Mouse (Mus musculus) liver, embryonic 14.5 days (tissue): ENCODE measurements around the gene Derl3. TPM values are rescaled to one million over a fixed set of nuclear protein-coding genes. Genes with fewer than 3 reads are reported as not detected.
"Not testable (repeated sequence)": the region's sequence is repeated elsewhere in the genome, so short reads cannot be mapped to it uniquely, and the experiment has no call there.

Experiments used
- ATAC-seq: fragments of 200-750 bp; cut with Nextera tagmentation; 2 replicates; pipeline ENCODE4 v1.8.0; 2017; ENCODE audit warnings: moderate number of reproducible peaks, mild to moderate bottlenecking, moderate library complexity; ENCODE audit not compliant: insufficient read depth
- DNase-seq, 3 experiments: peaks; one replicate each; pipeline ENCODE4 v3.0.0-alpha.2; 2012 to 2013; ENCODE audit warnings: low read depth in 3 of 3, low spot score in 3 of 3
- H3K27ac ChIP-seq: fragments of 300-500 bp; sonication (generic); 2 replicates; pipeline ENCODE4 v1.5.1; 2014; ENCODE audit warnings: moderate library complexity, mild to moderate bottlenecking, control low read depth, inconsistent platforms
- H3K27me3 ChIP-seq: fragments of 300-500 bp; sonication (generic); 2 replicates; pipeline ENCODE4 v1.6.1; 2014; ENCODE audit warnings: mild to moderate bottlenecking, low read length, moderate library complexity; ENCODE audit not compliant: control insufficient read depth, insufficient read depth
- H3K36me3 ChIP-seq: fragments of 300-500 bp; sonication (generic); replicated peaks from 2 replicates; pipeline ENCODE4 v1.6.1; 2014; ENCODE audit warnings: low read depth; ENCODE audit not compliant: control insufficient read depth, insufficient read depth
- H3K4me1 ChIP-seq, 2 experiments: fragments of 200-500 bp in 1 of 2; fragments of 300-500 bp in 1 of 2; sonication (generic) in 1 of 2; replicated peaks; 2 replicates each; pipeline ENCODE4 v1.6.1; 2012 to 2014; ENCODE audit warnings: antibody characterized with exemption in 1 of 2, inconsistent platforms in 1 of 2, low read length in 1 of 2; ENCODE audit not compliant: control insufficient read depth in 2 of 2, insufficient read depth in 2 of 2
- H3K4me2 ChIP-seq: fragments of 300-500 bp; sonication (generic); 2 replicates; pipeline ENCODE4 v1.6.1; 2014; ENCODE audit warnings: low read depth, mild to moderate bottlenecking, control low read depth, moderate library complexity
- H3K4me3 ChIP-seq, 2 experiments: fragments of 200-500 bp in 1 of 2; fragments of 300-500 bp in 1 of 2; sonication (generic) in 1 of 2; 2 replicates each; pipeline ENCODE4 v1.5.1; 2012 to 2014; ENCODE audit warnings: low read depth in 2 of 2, low read length in 2 of 2, mild to moderate bottlenecking in 2 of 2, control low read depth in 1 of 2, inconsistent platforms in 1 of 2, moderate library complexity in 1 of 2; ENCODE audit not compliant: insufficient read depth in 1 of 2
- H3K9ac ChIP-seq: fragments of 300-500 bp; sonication (generic); replicated peaks from 2 replicates; pipeline ENCODE4 v1.6.1; 2014; ENCODE audit warnings: mild to moderate bottlenecking, control low read depth, moderate library complexity
- H3K9me3 ChIP-seq: fragments of 300-500 bp; sonication (generic); 2 replicates; pipeline ENCODE4 v1.6.1; 2016; ENCODE audit warnings: low read length, mixed read lengths; ENCODE audit not compliant: control insufficient read depth
- CTCF ChIP-seq: IDR thresholded peaks from 2 replicates; pipeline ENCODE4 v1.5.1; 2016; ENCODE audit warnings: antibody characterized with exemption, low read depth, control low read depth
- EP300 ChIP-seq: IDR thresholded peaks from 2 replicates; pipeline ENCODE4 v1.6.1; 2016; ENCODE audit warnings: antibody characterized with exemption, low read depth
- WGBS: fragments of 180-500 bp; shearing (Covaris S2); extraction: QIAGEN DNeasy Blood & Tissue Kit; methylation state at CpG from one replicate; pipeline ENCODE4 v1.1.7; 2014; ENCODE audit not compliant: insufficient replicate concordance; 5-methylcytosine and 5-hydroxymethylcytosine counted together
- polyA plus RNA-seq, 2 experiments: library from polyadenylated mRNA; depleted of rRNA in 1 of 2; stranded (reverse) in 1 of 2; unstranded in 1 of 2; fragments of >200 nt; fragmentation: Nextera tagmentation in 1 of 2; extraction: Ambion mirVana in 1 of 2; gene quantifications; 2 replicates each; pipeline versions ENCODE4 v1.2.1 to v1.2.3; 2012 to 2014

Derl3 gene
- polyA plus RNA-seq, 2 experiments, result 0.18 to 0.47 TPM

- 1% methylated on average over 26 of the region's 27 CpGs for WGBS
Measured at GRCm38 (mm10) chr10:75859107-75859746, 34.0 kb upstream of the Derl3 start.

GRCm38 (mm10) chr10:75859786-75860470 lies 33.3 kb upstream of the Derl3 start, which contains the start of gene Mif:
Gene Mif, minus strand, starts transcription at chr10:75860240.
- ATAC-seq (peak; percentile 95), DNase-seq (peak; percentile 74 to 80 (median 75))
- under 1% methylated on average over 43 of the region's 46 CpGs for WGBS
- peak within 1 kb of the TSS; percentile 87 for H3K9ac ChIP-seq
- peak within 1 kb of the TSS; percentile 88 for H3K4me2 ChIP-seq
- not testable (repeated sequence) for H3K27me3 ChIP-seq, H3K36me3 ChIP-seq, H3K9me3 ChIP-seq
- TF ChIP-seq CTCF, result peak; percentile 10; the same call in 1 of the 2 replicates
- peak within 1 kb of the TSS; percentile 70 to 75 for H3K4me3 ChIP-seq
- peaks cover 3 to 17% of the 10 kb centered on the region in 2 experiments; a peak in 3 of 4 replicates for H3K4me1 ChIP-seq
- H3K27ac ChIP-seq, result peak within 1 kb of the TSS; percentile 64

More at GRCm38 (mm10) chr10:75859107-75859746, 34.0 kb upstream of the Derl3 start:
- H3K9me3 ChIP-seq, result no peaks in the 10 kb centered on the region
- H3K4me2 ChIP-seq, result peak overlapping the region; percentile 88
- peak overlapping the region; percentile 70 to 75 for H3K4me3 ChIP-seq
- H3K36me3 ChIP-seq, result 0 out of 2 replicates have a peak, but pooled peaks cover 4% of the 10 kb centered on the region
- H3K4me1 ChIP-seq, result peaks cover 3 to 17% of the 10 kb centered on the region in 2 experiments; a peak in 3 of 4 replicates
- DNase-seq (no peak), ATAC-seq (peak; percentile 27)
- H3K27me3 ChIP-seq, result no peaks in the 10 kb centered on the region
- no peak overlapping the region for H3K27ac ChIP-seq
- H3K9ac ChIP-seq, result peak overlapping the region; percentile 87
- TF ChIP-seq CTCF (no peak), EP300 (no peak)

GRCm38 (mm10) chr10:75860746-75861145 lies 32.5 kb upstream of the Derl3 start:
- Histone ChIP-seq H3K36me3 (0 out of 2 replicates have a peak, but pooled peaks cover 4% of the 10 kb centered on the region), H3K9me3 (no peaks in the 10 kb centered on the region), H3K9ac (no peak overlapping the region), H3K27ac (no peak overlapping the region), H3K4me3 (no peak overlapping the region), H3K27me3 (no peaks in the 10 kb centered on the region), H3K4me1 (peaks cover 3 to 17% of the 10 kb centered on the region in 2 experiments; a peak in 3 of 4 replicates), H3K4me2 (peak overlapping the region; percentile 88; the same call in 1 of the 2 replicates)
- no peak for ATAC-seq
- 50% methylated on average over 7 of the region's 7 CpGs for WGBS
- DNase-seq, result no peak
- TF ChIP-seq CTCF (no peak), EP300 (no peak)

- no peaks in the 10 kb centered on the region for H3K9me3 ChIP-seq
- ATAC-seq (no peak), DNase-seq (no peak)
- peaks cover 3 to 17% of the 10 kb centered on the region in 2 experiments; a peak in 3 of 4 replicates for H3K4me1 ChIP-seq
- H3K36me3 ChIP-seq, result 0 out of 2 replicates have a peak, but pooled peaks cover 4% of the 10 kb centered on the region
- no peak overlapping the region for H3K9ac ChIP-seq
- no peak overlapping the region for H3K27ac ChIP-seq
- H3K4me2 ChIP-seq, result no peak overlapping the region
- no peaks in the 10 kb centered on the region for H3K27me3 ChIP-seq
- TF ChIP-seq EP300, result no peak
- no peak for TF ChIP-seq CTCF
- 72% methylated on average over 5 of the region's 5 CpGs for WGBS
- no peak overlapping the region for H3K4me3 ChIP-seq
Measured at GRCm38 (mm10) chr10:75861587-75861986, 31.6 kb upstream of the Derl3 start.
